ENCODE assay signal across 1 mouse cellular context in genomic region chr5:114776174-114776573, GRCm38 (mm10).
TF ChIP-seq lines count a peak whose summit lies in the region.

No protein-coding gene starts in this region.

TF ChIP-seq in MEL, 35 proteins besides CTCF, POLR2A, EP300 and RAD21 (continued from another document):
- TF ChIP-seq TBP (IDR thresholded peaks at IDR 0.05; ENCODE audit: low read depth, low read length) (no peak), JUND (IDR thresholded peaks at IDR 0.05; ENCODE audit: low read depth, low read length) (no peak), CHD1 (IDR thresholded peaks at IDR 0.05; ENCODE audit: low read depth, low read length) (no peak; the same call in 1 of the 2 replicates), MXI1 (IDR thresholded peaks at IDR 0.05; ENCODE audit: low read depth, low read length) (no peak), MYC (IDR thresholded peaks at IDR 0.05; ENCODE audit: low read depth, low read length) (no peak), ZMIZ1 (IDR thresholded peaks at IDR 0.05; ENCODE audit: low read depth, low read length) (no peak), CHD2 (IDR thresholded peaks at IDR 0.05; ENCODE audit: low read length) (no peak), GABPA (IDR thresholded peaks at IDR 0.05; ENCODE audit: low read depth, low read length) (no peak), GATA1 (IDR thresholded peaks at IDR 0.05; ENCODE audit: low read depth, low read length) (no peak)
